Mouse (Mus musculus) kidney, adult 8-10 months (tissue): ENCODE measurements around the gene Gm13290.
A peak's percentile ranks its signal among the peaks of the same experiment; 100 is the strongest.
"Not testable (repeated sequence)": the region's sequence is repeated elsewhere in the genome, so short reads cannot be mapped to it uniquely, and the experiment has no call there.

Source experiments
- DNase-seq, 2 experiments: peaks; one replicate each; pipeline ENCODE4 v3.0.0; 2022

Gm13290 gene

DNA sequence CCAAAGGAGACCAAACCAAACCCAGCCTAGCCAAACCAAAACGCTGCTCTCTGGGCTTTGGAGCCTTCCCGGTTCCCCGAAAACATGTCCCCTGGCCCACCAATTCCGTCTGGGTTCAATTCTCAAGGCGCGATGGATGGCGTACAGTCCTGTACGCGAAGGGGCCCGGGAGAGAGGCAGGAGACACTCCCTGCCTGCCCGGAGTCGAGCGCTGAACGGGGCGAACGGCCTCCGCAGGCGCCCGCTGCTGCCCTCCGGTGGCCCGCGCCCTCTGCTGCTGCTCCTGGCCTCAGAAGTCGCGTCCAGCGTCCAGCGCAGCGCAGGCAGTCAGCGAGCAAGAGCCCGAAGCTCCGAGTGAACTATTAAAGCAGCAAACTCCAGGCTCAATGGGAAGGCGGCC, 8.7 kb downstream of the Gm13290 start:
- not testable (repeated sequence) for DNase-seq

DNA sequence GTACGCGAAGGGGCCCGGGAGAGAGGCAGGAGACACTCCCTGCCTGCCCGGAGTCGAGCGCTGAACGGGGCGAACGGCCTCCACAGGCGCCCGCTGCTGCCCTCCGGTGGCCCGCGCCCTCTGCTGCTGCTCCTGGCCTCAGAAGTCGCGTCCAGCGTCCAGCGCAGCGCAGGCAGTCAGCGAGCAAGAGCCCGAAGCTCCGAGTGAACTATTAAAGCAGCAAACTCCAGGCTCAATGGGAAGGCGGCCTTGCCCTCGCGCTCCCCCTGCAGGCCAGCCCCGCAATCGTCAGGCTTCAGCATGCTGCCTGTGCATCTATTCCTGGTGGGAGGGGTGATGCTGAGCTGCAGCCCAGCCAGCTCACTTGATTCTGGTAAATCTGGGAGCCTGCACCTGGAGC, 11.8 kb downstream of the Gm13290 start, which contains the start of gene Gm13276:
Gm13276 (plus strand) TSS at position 301 of the 400 bp plus-strand sequence.
- DNase-seq, result not testable (repeated sequence)

DNA sequence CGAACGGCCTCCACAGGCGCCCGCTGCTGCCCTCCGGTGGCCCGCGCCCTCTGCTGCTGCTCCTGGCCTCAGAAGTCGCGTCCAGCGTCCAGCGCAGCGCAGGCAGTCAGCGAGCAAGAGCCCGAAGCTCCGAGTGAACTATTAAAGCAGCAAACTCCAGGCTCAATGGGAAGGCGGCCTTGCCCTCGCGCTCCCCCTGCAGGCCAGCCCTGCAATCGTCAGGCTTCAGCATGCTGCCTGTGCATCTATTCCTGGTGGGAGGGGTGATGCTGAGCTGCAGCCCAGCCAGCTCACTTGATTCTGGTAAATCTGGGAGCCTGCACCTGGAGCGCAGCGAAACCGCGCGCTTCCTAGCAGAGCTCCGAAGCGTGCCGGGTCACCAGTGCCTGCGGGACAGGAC, 14.8 kb downstream of the Gm13290 start, which contains the start of gene Gm13277:
Gm13277 (plus strand) TSS at position 231 of the 400 bp plus-strand sequence.
- peak; percentile 71 to 76 for DNase-seq

DNA sequence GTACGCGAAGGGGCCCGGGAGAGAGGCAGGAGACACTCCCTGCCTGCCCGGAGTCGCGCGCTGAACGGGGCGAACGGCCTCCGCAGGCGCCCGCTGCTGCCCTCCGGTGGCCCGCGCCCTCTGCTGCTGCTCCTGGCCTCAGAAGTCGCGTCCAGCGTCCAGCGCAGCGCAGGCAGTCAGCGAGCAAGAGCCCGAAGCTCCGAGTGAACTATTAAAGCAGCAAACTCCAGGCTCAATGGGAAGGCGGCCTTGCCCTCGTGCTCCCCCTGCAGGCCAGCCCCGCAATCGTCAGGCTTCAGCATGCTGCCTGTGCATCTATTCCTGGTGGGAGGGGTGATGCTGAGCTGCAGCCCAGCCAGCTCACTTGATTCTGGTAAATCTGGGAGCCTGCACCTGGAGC, 17.6 kb downstream of the Gm13290 start, which contains the start of gene Gm13278:
Gm13278 (plus strand) TSS at position 301 of the 400 bp plus-strand sequence.
- DNase-seq, result not testable (repeated sequence)

DNA sequence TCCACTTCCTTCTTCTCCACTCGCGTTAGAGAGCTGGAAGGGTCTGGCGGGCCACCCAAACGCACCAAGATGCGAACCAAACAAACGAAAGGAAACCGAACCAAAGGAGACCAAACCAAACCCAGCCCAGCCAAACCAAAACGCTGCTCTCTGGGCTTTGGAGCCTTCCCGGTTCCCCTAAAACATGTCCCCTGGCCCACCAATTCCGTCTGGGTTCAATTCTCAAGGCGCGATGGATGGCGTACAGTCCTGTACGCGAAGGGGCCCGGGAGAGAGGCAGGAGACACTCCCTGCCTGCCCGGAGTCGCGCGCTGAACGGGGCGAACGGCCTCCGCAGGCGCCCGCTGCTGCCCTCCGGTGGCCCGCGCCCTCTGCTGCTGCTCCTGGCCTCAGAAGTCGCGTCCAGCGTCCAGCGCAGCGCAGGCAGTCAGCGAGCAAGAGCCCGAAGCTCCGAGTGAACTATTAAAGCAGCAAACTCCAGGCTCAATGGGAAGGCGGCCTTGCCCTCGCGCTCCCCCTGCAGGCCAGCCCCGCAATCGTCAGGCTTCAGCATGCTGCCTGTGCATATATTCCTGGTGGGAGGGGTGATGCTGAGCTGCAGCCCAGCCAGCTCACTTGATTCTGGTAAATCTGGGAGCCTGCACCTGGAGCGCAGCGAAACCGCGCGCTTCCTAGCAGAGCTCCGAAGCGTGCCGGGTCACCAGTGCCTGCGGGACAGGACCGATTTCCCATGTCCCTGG, 20.5 kb downstream of the Gm13290 start, which contains the start of gene Gm13275:
Gm13275 (plus strand) TSS at position 552 of the 740 bp plus-strand sequence.
- peak; percentile 67 to 74 for DNase-seq

DNA sequence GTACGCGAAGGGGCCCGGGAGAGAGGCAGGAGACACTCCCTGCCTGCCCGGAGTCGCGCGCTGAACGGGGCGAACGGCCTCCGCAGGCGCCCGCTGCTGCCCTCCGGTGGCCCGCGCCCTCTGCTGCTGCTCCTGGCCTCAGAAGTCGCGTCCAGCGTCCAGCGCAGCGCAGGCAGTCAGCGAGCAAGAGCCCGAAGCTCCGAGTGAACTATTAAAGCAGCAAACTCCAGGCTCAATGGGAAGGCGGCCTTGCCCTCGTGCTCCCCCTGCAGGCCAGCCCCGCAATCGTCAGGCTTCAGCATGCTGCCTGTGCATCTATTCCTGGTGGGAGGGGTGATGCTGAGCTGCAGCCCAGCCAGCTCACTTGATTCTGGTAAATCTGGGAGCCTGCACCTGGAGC, 23.5 kb downstream of the Gm13290 start, which contains the start of gene Gm13279:
Gm13279 (plus strand) TSS at position 301 of the 400 bp plus-strand sequence.
- not testable (repeated sequence) for DNase-seq

DNA sequence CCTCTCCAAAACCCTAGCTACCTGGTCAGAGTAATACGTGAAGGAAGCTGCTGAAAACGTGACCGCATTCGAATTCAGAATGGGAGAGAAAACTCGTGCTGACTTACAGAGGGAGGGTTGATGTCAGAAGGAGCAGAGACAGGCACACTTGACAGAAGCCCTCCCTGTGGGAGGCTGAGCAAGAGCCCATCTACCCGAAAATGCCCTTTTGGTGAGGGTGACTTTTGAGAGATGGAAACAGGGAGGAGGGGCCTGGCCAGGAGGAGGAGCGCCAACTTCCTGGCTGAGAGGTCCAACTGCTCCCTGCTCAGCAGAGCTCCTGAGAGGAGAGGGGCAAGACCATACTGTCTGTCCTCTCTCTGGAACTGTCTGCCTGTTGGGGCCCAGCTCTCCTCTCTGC, 25.7 kb downstream of the Gm13290 start, which contains the start of gene Gm13285:
Gm13285 (plus strand) TSS at position 301 of the 400 bp plus-strand sequence.
- not testable (repeated sequence) for DNase-seq

DNA sequence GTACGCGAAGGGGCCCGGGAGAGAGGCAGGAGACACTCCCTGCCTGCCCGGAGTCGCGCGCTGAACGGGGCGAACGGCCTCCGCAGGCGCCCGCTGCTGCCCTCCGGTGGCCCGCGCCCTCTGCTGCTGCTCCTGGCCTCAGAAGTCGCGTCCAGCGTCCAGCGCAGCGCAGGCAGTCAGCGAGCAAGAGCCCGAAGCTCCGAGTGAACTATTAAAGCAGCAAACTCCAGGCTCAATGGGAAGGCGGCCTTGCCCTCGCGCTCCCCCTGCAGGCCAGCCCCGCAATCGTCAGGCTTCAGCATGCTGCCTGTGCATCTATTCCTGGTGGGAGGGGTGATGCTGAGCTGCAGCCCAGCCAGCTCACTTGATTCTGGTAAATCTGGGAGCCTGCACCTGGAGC, 29.3 kb downstream of the Gm13290 start, which contains the start of gene Gm13287:
Gm13287 (plus strand) TSS at position 301 of the 400 bp plus-strand sequence.
- DNase-seq, result not testable (repeated sequence)

DNA sequence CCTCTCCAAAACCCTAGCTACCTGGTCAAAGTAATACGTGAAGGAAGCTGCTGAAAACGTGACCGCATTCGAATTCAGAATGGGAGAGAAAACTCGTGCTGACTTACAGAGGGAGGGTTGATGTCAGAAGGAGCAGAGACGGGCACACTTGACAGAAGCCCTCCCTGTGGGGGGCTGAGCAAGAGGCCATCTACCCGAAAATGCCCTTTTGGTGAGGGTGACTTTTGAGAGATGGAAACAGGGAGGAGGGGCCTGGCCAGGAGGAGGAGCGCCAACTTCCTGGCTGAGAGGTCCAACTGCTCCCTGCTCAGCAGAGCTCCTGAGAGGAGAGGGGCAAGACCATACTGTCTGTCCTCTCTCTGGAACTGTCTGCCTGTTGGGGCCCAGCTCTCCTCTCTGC, 31.6 kb downstream of the Gm13290 start, which contains the start of gene Gm13288:
Gm13288 (plus strand) TSS at position 301 of the 400 bp plus-strand sequence.
- not testable (repeated sequence) for DNase-seq

DNA sequence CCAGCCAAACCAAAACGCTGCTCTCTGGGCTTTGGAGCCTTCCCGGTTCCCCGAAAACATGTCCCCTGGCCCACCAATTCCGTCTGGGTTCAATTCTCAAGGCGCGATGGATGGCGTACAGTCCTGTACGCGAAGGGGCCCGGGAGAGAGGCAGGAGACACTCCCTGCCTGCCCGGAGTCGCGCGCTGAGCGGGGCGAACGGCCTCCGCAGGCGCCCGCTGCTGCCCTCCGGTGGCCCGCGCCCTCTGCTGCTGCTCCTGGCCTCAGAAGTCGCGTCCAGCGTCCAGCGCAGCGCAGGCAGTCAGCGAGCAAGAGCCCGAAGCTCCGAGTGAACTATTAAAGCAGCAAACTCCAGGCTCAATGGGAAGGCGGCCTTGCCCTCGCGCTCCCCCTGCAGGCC, 32.1 kb downstream of the Gm13290 start:
- peak; percentile 23 to 33 for DNase-seq

DNA sequence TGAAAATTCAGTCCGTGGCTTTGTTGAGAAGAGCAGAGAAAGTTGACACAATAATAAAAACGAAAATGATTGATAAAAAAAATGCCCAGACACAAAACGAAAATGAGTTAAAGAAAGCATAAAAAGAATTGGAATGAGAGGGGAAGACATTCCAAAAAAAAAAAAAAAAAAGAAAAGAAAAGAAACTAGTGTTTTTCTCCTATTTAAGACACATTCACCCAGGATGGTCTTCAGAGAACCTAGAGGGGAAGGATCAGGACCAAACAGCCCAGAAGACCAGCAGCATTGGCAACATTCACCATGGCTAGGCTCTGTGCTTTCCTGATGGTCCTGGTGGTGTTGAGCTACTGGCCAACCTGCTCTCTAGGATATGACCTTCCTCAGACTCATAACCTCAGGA, 42.3 kb downstream of the Gm13290 start, which contains the start of gene Ifna7:
Ifna7 (plus strand) TSS at position 301 of the 400 bp plus-strand sequence.
- no peak for DNase-seq

DNA sequence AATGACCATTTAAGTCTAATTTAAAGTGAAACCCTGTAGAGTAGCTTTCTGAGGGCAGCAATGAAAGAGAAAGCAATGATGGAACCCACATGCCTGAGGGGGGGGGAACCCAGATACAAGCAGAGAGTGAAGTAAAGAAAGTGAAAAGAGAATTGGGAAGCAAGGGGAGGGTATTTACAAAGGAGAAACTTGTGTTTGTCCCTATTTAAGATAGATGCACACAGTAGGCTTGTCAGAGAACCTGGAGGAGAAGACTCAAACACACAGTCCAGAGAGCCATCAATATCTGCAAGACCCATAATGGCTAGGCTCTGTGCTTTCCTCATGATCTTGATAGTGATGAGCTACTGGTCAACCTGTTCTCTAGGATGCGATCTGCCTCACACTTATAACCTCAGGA, 46.0 kb downstream of the Gm13290 start, which contains the start of gene Ifna11:
Ifna11 (plus strand) TSS at position 301 of the 400 bp plus-strand sequence.
- no peak for DNase-seq

DNA sequence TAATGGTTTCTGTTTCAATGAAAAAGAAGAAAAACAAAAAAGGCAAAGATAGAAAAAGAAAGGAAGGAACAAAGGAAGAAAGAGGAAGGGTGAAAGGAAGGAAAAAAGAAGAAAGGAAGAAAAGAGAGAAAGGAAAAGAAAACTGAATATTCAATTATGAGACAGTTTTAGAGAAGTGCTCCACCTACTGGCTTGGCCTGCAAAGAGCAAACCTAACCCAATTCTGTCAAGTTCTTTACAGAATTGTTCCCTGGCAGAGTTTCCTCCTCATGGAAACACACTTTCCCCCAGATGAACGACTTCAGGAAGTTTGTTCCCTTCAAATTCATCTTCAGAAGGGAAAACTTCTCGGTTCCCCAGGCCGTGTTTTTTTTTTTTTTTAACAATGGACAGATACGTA, 49.4 kb downstream of the Gm13290 start:
- DNase-seq, result peak in 1 of 2 experiments; percentile 7
